Mouse (Mus musculus): ENCODE results near the gene Rab7.
"Not testable (repeated sequence)": the region's sequence is repeated elsewhere in the genome, so short reads cannot be mapped to it uniquely, and the experiment has no call there.

Gene Rab7

DNA sequence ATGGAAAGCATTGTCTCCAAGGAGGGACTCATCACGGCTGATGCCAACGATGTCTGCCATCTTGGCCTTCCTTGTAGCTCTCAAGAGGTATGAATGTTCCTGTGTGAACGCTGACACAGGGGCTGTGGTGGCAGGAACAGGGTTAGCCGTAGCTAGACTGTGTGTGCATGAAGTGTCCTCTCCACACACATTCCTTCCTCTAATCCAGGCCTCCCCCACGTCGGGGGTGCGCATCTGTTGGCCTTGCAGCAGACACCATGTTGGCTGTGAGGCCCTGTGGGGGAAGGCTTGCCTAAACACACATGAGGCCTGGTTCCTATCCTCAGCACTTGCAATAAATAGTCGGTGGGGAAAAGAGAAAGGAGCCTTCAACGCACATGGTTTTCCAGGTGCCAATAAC lies 48.5 kb downstream of the Rab7 start:
- DNase-seq = no peak

DNA sequence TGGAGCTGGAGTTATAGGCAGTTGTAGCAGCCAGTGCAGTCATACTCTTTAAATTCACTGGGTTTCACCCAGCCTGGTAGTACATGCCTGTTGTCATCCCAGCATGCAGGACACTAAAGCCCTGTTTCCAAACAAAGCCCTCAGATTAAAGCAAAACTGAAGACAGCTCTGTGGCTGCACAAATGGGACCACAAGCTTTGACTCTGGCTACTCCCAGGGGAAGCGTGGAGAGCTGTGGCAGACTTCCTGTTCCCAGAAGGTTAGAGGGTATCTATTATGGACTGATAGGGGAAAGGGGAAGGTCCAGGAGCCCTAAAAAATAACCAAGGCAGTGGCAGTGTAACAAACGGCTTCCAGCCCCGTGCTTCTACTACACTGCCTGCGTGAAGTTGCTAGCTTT lies 49.6 kb downstream of the Rab7 start:
- no peak for DNase-seq

DNA sequence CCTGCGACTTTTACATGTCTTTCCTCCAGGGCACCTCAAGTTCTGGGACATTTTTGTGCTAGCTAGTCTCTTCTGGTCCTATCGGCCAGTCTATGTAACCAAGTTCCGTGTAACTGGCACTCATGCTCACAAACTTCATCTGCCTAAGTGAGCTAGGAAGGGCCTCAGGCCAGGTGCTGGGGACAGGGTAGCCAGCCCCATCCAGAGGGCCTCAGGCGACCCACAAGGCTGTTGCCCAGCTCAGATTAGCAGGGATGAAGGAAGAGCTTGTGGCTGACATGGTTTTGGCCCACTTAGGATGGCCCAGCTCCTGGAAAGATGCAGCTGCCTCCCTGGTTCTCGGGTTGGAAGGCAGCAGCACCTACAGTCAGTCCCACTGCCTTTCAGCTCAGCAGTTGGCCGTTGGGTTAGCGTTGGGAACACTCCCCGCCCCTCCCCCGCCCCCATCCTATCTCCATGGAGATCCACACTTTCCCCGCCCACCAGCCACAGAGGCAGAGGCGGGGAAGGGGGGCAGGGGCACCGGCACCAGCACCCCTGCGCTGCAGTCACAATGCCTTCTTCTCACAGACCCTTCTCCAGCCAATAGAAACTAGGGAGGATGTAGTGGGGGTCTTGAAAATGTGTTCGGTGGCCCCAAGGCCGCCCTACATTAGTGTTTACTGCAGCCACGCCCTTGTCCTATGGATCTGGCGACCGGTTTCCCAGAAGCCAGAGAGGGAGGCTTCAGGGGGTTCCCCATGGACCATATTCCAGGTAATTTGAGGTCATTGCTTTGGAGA lies 51.1 kb downstream of the Rab7 start:
- DNase-seq = no peak

DNA sequence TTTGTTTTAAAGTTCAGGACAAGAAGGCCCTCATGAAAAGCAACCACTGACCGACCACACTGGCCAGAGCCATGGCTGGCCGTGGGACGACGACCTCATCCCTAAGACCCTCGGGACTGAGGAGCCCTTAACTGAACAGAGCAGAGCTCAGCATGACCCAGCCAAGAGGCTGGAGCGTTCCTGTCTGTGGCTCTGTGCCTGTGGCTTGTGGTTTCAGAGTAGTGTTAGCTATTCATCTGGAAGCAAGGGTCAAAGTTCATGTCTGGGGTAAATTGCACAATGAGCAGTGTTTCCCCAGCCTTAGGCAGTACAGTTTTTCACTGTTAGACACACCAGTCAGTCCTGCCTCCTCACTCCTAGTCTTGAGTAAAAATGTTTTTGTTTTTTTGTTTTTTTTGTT lies 52.3 kb downstream of the Rab7 start:
- no peak for DNase-seq

DNA sequence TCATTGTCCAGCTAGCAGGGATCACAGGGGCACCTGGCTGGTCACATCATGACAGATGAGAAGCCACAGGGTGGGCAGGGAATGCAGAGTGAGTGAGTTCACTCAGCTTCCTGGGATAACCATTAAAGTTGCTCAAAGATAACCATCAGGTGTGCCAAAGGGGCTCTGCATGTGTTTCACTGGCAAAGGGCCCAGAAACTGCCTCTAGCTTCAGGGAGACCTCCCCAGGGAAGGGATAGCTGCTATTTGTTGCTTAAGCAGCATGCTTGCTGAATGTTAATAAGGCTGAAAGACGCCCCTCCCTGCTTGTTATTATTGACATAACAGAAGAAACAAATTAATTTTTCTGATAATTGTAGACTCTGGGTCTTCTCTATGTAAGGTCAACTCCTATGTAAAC lies 53.2 kb downstream of the Rab7 start:
- no peak for DNase-seq

DNA sequence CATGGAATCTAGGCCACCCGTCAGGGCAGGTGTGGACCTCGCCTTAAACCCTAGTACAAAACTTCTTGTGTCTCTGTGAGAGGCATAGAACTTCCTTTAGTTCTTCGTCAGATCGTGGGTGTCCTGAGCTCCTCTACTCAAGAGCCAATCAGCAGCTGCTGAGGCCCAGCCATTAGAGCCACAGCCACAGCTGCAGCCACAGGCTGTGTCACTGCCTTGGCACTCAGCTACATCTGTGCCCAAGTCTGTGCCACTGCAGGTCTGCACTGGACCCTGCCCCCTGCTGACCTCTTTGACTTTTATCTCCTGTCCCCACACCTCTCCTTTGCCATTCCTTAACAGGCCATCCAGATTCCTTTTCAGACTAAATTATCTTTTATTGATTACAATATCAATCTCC lies 53.9 kb downstream of the Rab7 start:
- DNase-seq = no peak

DNA sequence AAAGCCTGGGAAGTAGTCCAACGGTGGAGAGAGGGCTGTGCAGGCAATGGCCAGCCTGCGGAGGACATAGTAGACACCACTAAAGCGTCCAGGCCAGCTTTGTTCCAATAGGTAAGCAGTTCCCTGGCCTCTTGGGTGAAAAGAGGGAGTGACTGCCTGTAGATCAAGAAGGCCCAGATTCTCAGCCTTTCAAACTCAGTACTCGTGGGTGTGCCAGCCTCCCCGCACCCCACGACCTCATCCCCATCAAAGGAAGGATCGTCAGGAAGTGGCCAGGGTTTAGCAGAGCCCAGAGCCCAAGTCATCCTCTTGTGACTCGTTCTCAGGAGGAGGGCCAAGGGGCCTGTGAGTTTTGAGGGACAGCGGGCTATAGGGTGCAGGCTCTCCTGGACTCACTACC lies 62.6 kb downstream of the Rab7 start:
- DNase-seq = no peak

DNA sequence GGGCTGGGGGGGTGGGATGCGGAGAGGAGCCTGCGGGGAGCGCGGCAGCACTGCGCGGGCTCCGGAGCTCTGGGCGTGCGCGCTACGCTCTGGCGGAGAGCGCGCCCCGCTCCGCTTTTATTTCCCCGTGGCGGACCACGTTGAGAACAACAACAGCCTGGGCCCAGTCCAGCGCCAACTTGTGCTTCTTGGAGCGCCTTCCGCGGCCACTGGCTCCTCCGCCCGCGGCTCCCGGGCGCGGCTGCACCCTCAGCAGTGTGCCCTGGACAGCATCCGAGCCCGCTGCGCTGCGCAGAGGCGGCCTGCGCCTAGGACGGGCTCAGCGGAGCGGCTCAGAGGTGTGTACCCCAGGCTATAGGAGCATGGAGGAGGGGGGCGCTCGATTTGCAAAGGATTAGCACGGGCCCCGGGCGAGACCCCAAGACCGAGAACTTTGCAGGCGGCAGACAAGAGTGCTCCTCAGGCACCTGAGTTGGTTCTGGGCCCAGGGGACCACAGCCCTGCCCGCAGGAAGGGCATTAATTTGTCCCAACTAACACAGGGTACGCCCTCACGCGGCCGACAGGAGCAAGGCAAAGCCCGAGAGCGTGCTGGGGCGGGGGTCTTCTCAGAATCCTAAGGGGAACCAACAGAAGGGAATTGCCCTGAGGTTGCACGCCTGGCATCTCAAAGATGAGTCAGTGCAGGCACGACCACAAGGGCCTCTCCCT lies 63.4 kb downstream of the Rab7 start, which contains the start of gene H1fx:
TSS of gene H1fx (minus strand) at position 91 of the 710 bp plus-strand sequence.
- peak; percentile 66 for DNase-seq

DNA sequence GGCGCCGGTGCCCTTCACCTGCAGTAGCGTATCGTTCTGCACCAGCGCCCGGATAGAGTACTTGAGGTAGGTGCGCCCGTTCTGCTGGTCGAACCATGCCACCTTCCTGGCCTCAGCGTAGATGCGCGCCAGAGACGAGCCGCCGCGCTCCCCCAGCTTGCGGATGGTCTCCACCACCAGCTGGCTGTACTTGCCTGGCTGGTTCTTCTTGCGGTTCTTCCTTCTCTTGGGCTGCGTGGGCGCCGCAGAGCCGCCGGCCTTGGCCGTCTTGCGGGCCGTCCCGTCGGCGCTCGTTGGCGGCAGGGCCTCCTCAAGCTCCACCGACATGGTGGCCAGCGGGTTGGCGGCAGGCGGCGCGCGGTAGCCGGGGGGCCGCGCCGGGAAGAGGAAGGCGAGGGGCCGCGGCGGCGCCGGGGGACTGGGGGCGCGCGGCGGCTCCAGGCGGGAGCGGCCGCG lies 64.0 kb downstream of the Rab7 start:
- peak; percentile 34 for DNase-seq

DNA sequence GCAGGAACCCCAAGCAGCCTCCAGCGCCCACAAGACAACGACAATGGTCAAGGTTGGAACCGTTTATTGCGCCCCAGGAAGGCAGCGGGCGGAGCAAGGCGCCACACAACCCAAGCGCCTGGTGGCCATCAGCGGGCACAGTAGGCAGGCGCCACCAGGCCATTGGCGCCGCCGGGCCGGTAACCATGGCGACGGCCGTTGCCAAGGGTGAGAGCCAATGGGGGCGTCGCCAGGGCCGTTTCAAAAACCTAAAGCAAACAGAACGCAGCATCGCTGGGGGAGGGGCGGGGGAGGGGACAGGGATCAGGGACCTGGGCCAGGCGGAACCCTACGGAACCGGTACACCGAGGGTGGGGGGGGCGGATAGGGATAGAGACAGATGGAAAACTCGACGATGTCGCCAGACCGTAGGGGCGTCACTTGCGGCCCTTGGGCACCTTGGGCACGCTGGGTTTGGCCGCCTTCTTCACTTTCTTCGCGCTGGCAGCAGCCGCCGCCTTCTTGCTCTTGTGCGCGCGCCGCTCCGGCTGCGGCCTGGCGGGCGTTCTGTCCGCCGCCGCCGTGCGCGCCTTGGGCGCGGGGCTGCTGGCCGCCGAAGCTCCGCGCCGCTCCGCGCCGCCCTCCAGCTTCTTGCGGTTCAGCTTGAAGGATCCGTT lies 64.6 kb downstream of the Rab7 start:
- DNase-seq = peak; percentile 70

DNA sequence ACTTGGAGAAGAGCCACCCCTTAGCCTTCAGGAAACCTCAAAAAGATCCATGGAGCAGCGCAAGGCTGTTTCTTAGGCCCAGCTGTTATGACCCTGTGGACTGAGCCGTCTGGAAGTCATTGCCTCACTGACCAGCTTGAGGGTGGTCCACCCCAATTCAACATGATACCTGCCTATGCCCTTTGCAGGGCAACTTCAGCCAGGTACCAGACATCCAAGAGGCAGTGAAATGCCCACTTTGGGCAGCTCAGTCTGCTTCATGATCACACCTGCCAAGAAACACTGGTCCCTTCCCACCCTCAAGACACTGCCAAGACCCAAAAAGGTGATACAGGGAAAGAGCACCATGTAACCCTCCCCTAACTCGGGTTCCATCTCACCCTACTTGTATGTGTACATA lies 65.3 kb downstream of the Rab7 start:
- no peak for DNase-seq

DNA sequence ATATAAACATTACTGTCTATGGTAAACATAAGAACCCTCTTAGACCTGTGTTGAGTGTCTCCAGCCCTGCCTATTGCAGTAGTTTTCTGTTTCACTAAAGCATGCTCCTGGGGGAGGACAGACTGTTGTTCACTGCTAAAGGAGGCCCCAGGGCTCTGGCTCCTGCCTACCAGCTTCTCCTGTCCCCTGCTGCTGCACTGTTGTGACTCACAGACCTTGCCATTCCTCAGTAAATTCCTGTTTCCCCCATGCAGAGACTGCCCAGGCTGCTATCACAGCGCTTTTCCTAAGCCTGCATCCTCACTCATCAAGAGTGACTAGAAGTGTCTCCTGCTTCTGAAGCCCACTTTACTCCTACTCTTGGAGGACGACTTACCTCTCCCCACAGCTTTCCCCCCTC lies 75.0 kb downstream of the Rab7 start:
- no peak for DNase-seq

DNA sequence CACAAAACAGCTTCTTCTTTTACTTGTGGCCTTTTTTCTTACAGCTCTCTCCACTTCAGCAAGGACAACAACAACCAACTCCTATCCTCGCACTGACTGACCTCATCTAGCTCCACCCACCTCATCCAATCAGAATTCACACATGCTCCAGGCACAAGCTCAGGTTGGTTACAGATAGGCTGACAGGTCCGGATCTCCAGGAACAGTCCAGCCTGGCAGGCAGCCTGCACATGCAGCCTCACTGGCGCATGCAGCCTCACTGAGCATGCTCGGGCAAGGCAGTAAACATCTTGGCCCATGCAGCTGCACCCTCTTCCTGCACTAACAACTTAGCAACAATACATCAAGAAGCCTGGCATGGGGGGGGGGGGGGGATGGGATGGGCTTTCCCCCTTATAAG lies 82.6 kb downstream of the Rab7 start:
- DNase-seq = not testable (repeated sequence)

All from cerebellum, adult 8-10 months (tissue).